Mouse (Mus musculus): ENCODE measurements around the gene Gm20390. TPM values are rescaled to one million over a fixed set of nuclear protein-coding genes. Genes with fewer than 3 reads are reported as not detected.
"Not testable (repeated sequence)": the region's sequence is repeated elsewhere in the genome, so short reads cannot be mapped to it uniquely, and the experiment has no call there.

Gm20390 gene
- total RNA-seq, 4 experiments from 2014 or later: 7.0 to 15.4 (median 9.8) TPM

- no peak for DNase-seq (ENCODE audit: low spot score in 2 of 2)
These were observed 712 bp downstream of the Gm20390 start for GRCm38 (mm10) chr11:93967381-93967780.

GRCm38 (mm10) chr11:93965391-93965790 is 2.7 kb downstream of the Gm20390 start:
- no peak for DNase-seq (ENCODE audit: low spot score in 2 of 2)

- no peak for DNase-seq (ENCODE audit: low spot score in 2 of 2)
These were observed 5.1 kb downstream of the Gm20390 start for GRCm38 (mm10) chr11:93963013-93963412.

GRCm38 (mm10) chr11:93961482-93961881 is 6.6 kb downstream of the Gm20390 start:
- DNase-seq (ENCODE audit: low spot score in 2 of 2): no peak

- no peak for DNase-seq (ENCODE audit: low spot score in 2 of 2)
These were observed 10.3 kb downstream of the Gm20390 start for GRCm38 (mm10) chr11:93957746-93958145.

GRCm38 (mm10) chr11:93957031-93957555 is 11.0 kb downstream of the Gm20390 start:
- no peak for DNase-seq (ENCODE audit: low spot score in 2 of 2)

- DNase-seq (ENCODE audit: low spot score in 2 of 2): no peak
These were observed 11.9 kb downstream of the Gm20390 start, which contains the start of gene Nme2 for GRCm38 (mm10) chr11:93956159-93956558. TSS of gene Nme2 (minus strand) at chr11:93956259.

GRCm38 (mm10) chr11:93955256-93956150 is 12.6 kb downstream of the Gm20390 start:
- DNase-seq (ENCODE audit: low spot score in 2 of 2): peak; percentile 85 to 88

- no peak for DNase-seq (ENCODE audit: low spot score in 2 of 2)
These were observed 13.3 kb downstream of the Gm20390 start for GRCm38 (mm10) chr11:93954738-93955255.

- DNase-seq (ENCODE audit: low spot score in 2 of 2): no peak
These were observed 15.7 kb downstream of the Gm20390 start for GRCm38 (mm10) chr11:93952376-93952775.

GRCm38 (mm10) chr11:93950045-93950444 is 18.0 kb downstream of the Gm20390 start:
- no peak for DNase-seq (ENCODE audit: low spot score in 2 of 2)

GRCm38 (mm10) chr11:93948887-93949567 is 19.1 kb downstream of the Gm20390 start:
- DNase-seq (ENCODE audit: low spot score in 2 of 2): no peak

GRCm38 (mm10) chr11:93944986-93945385 is 23.1 kb downstream of the Gm20390 start:
- DNase-seq (ENCODE audit: low spot score in 2 of 2): no peak

- no peak for DNase-seq (ENCODE audit: low spot score in 2 of 2)
These were observed 27.2 kb downstream of the Gm20390 start for GRCm38 (mm10) chr11:93940906-93941305.

GRCm38 (mm10) chr11:93929106-93929505 is 39.0 kb downstream of the Gm20390 start:
- no peak for DNase-seq (ENCODE audit: low spot score in 2 of 2)

GRCm38 (mm10) chr11:93915019-93915418 is 53.1 kb downstream of the Gm20390 start:
- not testable (repeated sequence) for DNase-seq (ENCODE audit: low spot score in 2 of 2)

- no peak for DNase-seq (ENCODE audit: low spot score in 2 of 2)
These were observed 56.5 kb downstream of the Gm20390 start for GRCm38 (mm10) chr11:93911603-93912002.

- DNase-seq (ENCODE audit: low spot score in 2 of 2): no peak
These were observed 59.3 kb downstream of the Gm20390 start for GRCm38 (mm10) chr11:93908829-93909228.

GRCm38 (mm10) chr11:93907839-93908238 is 60.3 kb downstream of the Gm20390 start:
- DNase-seq (ENCODE audit: low spot score in 2 of 2): no peak

GRCm38 (mm10) chr11:93906834-93907233 is 61.3 kb downstream of the Gm20390 start:
- no peak for DNase-seq (ENCODE audit: low spot score in 2 of 2)

Measured in gastrocnemius, adult 8-10 months (tissue).